Mouse (Mus musculus) embryonic facial prominence, embryonic 10.5 days (tissue): ENCODE data around the gene Zfp955b. TPM values are rescaled to one million over a fixed set of nuclear protein-coding genes. Genes with fewer than 3 reads are reported as not detected.
"Not testable (repeated sequence)": the region's sequence is repeated elsewhere in the genome, so short reads cannot be mapped to it uniquely, and the experiment has no call there.

Source experiments
- DNase-seq: peaks from one replicate; pipeline ENCODE4 v3.0.0-alpha.2; 2017; ENCODE audit warnings: low spot score
- H3K27ac ChIP-seq: fragments of 300-500 bp; sonication (generic); replicated peaks from 2 replicates; pipeline ENCODE4 v1.5.1; 2016; ENCODE audit warnings: mild to moderate bottlenecking
- H3K27me3 ChIP-seq: fragments of 300-500 bp; sonication (generic); replicated peaks from 2 replicates; pipeline ENCODE4 v1.6.1; 2016; ENCODE audit warnings: low read depth, mild to moderate bottlenecking; ENCODE audit not compliant: poor library complexity, severe bottlenecking
- H3K36me3 ChIP-seq: fragments of 300-500 bp; sonication (generic); replicated peaks from 2 replicates; pipeline ENCODE4 v1.6.1; 2016; ENCODE audit warnings: mild to moderate bottlenecking, moderate library complexity
- H3K4me1 ChIP-seq: fragments of 300-500 bp; sonication (generic); 2 replicates; pipeline ENCODE4 v1.6.1; 2016
- H3K4me3 ChIP-seq: fragments of 300-500 bp; sonication (generic); 2 replicates; pipeline ENCODE4 v1.5.1; 2016; ENCODE audit warnings: mild to moderate bottlenecking, moderate library complexity
- H3K9me3 ChIP-seq: fragments of 300-500 bp; sonication (generic); 2 replicates; pipeline ENCODE4 v1.6.1; 2016; ENCODE audit warnings: mild to moderate bottlenecking
- WGBS: fragments of 180-500 bp; shearing (Covaris S2); methylation state at CpG from one replicate; pipeline ENCODE4 v1.1.7; 2016; 5-methylcytosine and 5-hydroxymethylcytosine counted together
- polyA plus RNA-seq: library from polyadenylated mRNA; unstranded; fragments of >200 nt; fragmentation: Nextera tagmentation; extraction: Ambion mirVana; gene quantifications from 2 replicates; pipeline ENCODE4 v1.2.1, GENCODE M21; 2016

The Zfp955b gene
- polyA plus RNA-seq: 10.2 and 11.6 TPM in 2 replicates

DNA sequence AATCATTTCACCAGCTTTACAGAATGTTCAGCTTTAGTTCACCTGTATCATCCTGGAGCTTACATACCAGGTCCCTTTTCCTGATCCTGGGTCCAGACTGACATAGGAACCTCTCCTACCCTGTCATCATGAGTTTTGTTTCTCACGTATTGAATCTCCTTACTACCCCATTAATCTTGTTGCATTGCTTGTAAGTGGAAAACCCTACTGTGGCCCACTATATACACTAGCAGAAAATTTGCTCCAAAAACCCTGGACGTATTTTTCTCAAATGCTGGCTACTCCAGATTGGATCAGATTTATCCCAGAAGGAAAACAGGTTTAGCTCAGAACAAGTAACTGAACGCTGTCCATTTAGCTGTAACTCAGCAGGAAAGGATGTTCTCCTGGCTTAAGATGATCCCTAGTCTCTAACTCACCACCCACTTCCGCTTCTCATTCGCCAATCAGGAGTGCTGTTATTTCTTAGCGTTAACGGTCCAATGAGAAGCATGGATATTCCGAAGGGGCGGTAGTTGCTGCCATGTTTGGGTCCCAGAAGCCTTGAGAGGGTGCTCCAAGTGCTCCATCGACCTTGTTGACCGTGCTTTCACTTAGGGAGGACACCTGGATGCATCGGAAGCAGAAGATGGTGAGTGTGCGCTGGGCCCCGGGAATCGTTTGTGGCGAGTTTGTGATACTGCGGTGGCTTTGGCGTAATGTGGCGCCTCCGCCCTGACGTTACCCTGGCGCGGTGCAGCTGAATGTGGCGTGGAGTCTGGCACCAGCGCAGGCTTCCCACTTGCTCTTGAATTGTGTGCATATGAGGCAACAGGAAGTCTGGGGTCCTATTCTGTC, at the start of gene Zfp955b:
Gene Zfp955b (plus strand): TSS at position 506 of the 837 bp plus-strand sequence.
- not testable (repeated sequence) for DNase-seq, H3K4me1 ChIP-seq, H3K9me3 ChIP-seq, H3K27me3 ChIP-seq, H3K27ac ChIP-seq, H3K4me3 ChIP-seq, H3K36me3 ChIP-seq
- WGBS: no CpG with 5 or more reads among the region's 25 CpGs

DNA sequence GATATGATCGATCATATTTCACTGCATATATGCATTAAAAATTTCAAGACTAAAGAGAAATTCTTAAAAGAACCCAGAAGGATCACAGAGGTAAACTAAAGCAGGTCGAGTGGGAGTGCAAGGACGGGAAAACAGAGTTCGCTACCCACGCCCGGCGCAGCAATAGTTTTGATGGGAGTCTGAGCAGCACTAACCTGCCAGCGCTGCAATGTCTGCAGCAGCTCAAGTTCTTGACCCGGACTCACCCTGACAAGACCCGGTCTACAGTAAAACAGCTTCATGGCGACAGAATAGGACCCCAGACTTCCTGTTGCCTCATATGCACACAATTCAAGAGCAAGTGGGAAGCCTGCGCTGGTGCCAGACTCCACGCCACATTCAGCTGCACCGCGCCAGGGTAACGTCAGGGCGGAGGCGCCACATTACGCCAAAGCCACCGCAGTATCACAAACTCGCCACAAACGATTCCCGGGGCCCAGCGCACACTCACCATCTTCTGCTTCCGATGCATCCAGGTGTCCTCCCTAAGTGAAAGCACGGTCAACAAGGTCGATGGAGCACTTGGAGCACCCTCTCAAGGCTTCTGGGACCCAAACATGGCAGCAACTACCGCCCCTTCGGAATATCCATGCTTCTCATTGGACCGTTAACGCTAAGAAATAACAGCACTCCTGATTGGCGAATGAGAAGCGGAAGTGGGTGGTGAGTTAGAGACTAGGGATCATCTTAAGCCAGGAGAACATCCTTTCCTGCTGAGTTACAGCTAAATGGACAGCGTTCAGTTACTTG, 34.6 kb upstream of the Zfp955b start, which contains the start of gene Zfp955a:
Gene Zfp955a (minus strand): TSS at position 616 of the 789 bp plus-strand sequence.
- H3K27me3 ChIP-seq, H3K4me1 ChIP-seq, H3K27ac ChIP-seq, DNase-seq, H3K4me3 ChIP-seq, H3K9me3 ChIP-seq, H3K36me3 ChIP-seq: not testable (repeated sequence)
- WGBS: 49% methylated on average over 1 of the region's 34 CpGs

DNA sequence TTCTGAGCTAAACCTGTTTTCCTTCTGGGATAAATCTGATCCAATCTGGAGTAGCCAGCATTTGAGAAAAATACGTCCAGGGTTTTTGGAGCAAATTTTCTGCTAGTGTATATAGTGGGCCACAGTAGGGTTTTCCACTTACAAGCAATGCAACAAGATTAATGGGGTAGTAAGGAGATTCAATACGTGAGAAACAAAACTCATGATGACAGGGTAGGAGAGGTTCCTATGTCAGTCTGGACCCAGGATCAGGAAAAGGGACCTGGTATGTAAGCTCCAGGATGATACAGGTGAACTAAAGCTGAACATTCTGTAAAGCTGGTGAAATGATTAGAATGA, 34.1 kb upstream of the Zfp955b start:
- H3K9me3 ChIP-seq, DNase-seq, H3K36me3 ChIP-seq, H3K27me3 ChIP-seq, H3K4me1 ChIP-seq, H3K27ac ChIP-seq, H3K4me3 ChIP-seq: not testable (repeated sequence)
- no CpG with 5 or more reads among the region's 2 CpGs for WGBS

GRCm38 (mm10) chr17:33264376-33264775, 25.0 kb upstream of the Zfp955b start, which contains the start of gene Olfr63:
TSS of gene Olfr63 (plus strand) at chr17:33264676.
- H3K9me3 ChIP-seq: no peaks in the 10 kb centered on the region
- H3K4me3 ChIP-seq: no peak within 1 kb of the TSS
- H3K27me3 ChIP-seq: no peaks in the 10 kb centered on the region
- H3K4me1 ChIP-seq: no peaks in the 10 kb centered on the region
- no peak within 1 kb of the TSS for H3K27ac ChIP-seq
- WGBS: 77% methylated on average over 1 of the region's 1 CpGs
- H3K36me3 ChIP-seq: no peaks in the 10 kb centered on the region
- no peak for DNase-seq

- H3K9me3 ChIP-seq: no peaks in the 10 kb centered on the region; the same call in 1 of the 2 replicates
- no peaks in the 10 kb centered on the region for H3K36me3 ChIP-seq
- no peak overlapping the region for H3K4me3 ChIP-seq
- no peak for DNase-seq
- H3K27me3 ChIP-seq: no peaks in the 10 kb centered on the region
- WGBS: 87% methylated on average over 9 of the region's 9 CpGs
- no peaks in the 10 kb centered on the region for H3K4me1 ChIP-seq
- no peak overlapping the region for H3K27ac ChIP-seq
These were observed 20.4 kb upstream of the Zfp955b start for GRCm38 (mm10) chr17:33268907-33269306.

GRCm38 (mm10) chr17:33289876-33290149, 469 bp downstream of the Zfp955b start:
- H3K4me3 ChIP-seq, H3K9me3 ChIP-seq, H3K27me3 ChIP-seq, H3K36me3 ChIP-seq, DNase-seq, H3K4me1 ChIP-seq, H3K27ac ChIP-seq: not testable (repeated sequence)
- WGBS: no CpG with 5 or more reads among the region's 9 CpGs

DNA sequence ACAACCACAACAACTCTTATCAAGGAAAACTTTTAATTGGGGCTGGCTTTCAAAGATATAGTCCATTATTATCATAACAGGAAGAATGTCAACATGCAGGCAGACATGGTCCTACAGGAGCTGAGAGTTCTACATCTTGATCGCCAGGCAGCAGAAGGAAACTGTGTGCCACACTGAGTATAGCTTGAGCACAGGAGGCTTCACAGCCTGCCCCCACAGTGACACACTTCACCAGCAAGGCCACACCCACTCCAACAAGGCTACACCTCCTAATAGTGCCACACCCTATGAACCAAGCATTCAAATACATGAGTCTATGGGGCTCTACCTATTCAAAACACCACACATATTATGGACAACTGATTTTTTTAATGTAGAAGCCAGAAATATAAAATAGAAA, 63.6 kb downstream of the Zfp955b start:
- peaks cover 54% of the 10 kb centered on the region; the same call in 1 of the 2 replicates for H3K9me3 ChIP-seq
- H3K4me1 ChIP-seq: peaks cover 9% of the 10 kb centered on the region
- no peak overlapping the region for H3K4me3 ChIP-seq
- DNase-seq: no peak
- peaks cover 10% of the 10 kb centered on the region for H3K36me3 ChIP-seq
- WGBS: 98% methylated on average over 1 of the region's 1 CpGs
- no peaks in the 10 kb centered on the region for H3K27me3 ChIP-seq
- no peak overlapping the region for H3K27ac ChIP-seq

Other genes with a start within 250 kb of the Zfp955b start
- not detected in 2 replicates for gene 4921501E09Rik, start 221.5 kb upstream of the Zfp955b start, polyA plus RNA-seq
- 7.3 and 7.5 TPM in 2 replicates for gene Zfp563, start 200.2 kb upstream of the Zfp955b start, polyA plus RNA-seq
- gene Morc2b, start 149.9 kb upstream of the Zfp955b start, polyA plus RNA-seq: 0.04 TPM in 1 of 2 replicates, not detected in the other
- not detected in 2 replicates for gene Olfr55, start 121.1 kb upstream of the Zfp955b start, polyA plus RNA-seq
- not detected in 2 replicates for gene Olfr239, start 98.2 kb upstream of the Zfp955b start, polyA plus RNA-seq
- gene Olfr1564, start 67.9 kb upstream of the Zfp955b start, polyA plus RNA-seq: not detected in 2 replicates
- gene Zfp955a, start 34.4 kb upstream of the Zfp955b start, polyA plus RNA-seq: 18.4 and 18.5 TPM in 2 replicates
- 0.05 and 0.06 TPM in 2 replicates for gene Olfr63, start 24.9 kb upstream of the Zfp955b start, polyA plus RNA-seq
- 10.8 and 11.1 TPM in 2 replicates for gene Zfp81, start 69.3 kb downstream of the Zfp955b start, polyA plus RNA-seq
- gene Zfp101, start 105.1 kb downstream of the Zfp955b start, polyA plus RNA-seq: 19.9 and 21.1 TPM in 2 replicates
- gene Actl9, start 143.4 kb downstream of the Zfp955b start, polyA plus RNA-seq: not detected in 2 replicates
- gene Adamts10, start 234.7 kb downstream of the Zfp955b start, polyA plus RNA-seq: 58.3 and 70.1 TPM in 2 replicates